Mouse (Mus musculus) G1E (cell line): ENCODE results near the gene Rnf220.

Experiments used
- CTCF ChIP-seq: IDR thresholded peaks from 2 replicates; pipeline ENCODE4 v1.5.1; 2012; ENCODE audit warnings: low read depth, low read length, inconsistent platforms, mixed read lengths
- GATA1 ChIP-seq: IDR thresholded peaks from 2 replicates; pipeline ENCODE4 v1.6.1; 2012; ENCODE audit warnings: borderline replicate concordance, low read length, inconsistent platforms, mixed read lengths
- POLR2AphosphoS5 ChIP-seq: IDR thresholded peaks from 2 replicates; pipeline ENCODE4 v1.6.1; 2012; ENCODE audit warnings: low read depth, low read length, inconsistent platforms; ENCODE audit not compliant: insufficient replicate concordance

DNA sequence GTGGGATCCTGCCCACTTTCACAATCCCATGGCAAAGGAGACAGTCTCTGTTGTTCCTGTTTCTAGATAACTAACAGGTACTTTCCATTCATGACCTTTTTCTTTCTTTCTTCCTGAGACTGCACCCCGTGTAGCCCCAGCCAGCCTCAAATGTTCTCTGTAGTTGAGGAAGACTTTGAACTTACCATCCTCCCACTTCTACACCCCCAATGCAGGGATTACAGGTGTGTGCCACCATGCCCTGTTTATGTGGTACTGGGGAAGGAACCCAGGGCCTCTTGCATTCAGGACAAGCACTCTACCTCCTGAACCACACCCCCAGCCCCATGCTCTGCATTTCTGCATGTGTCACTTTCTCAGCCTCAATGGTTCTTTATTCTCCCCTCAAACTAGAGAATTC lies 47.7 kb downstream of the Rnf220 start:
- no peak for TF ChIP-seq CTCF
- no peak for TF ChIP-seq POLR2AphosphoS5
- no peak for TF ChIP-seq GATA1
